9 mouse cellular contexts compared by ENCODE assay signal in the genomic region with DNA sequence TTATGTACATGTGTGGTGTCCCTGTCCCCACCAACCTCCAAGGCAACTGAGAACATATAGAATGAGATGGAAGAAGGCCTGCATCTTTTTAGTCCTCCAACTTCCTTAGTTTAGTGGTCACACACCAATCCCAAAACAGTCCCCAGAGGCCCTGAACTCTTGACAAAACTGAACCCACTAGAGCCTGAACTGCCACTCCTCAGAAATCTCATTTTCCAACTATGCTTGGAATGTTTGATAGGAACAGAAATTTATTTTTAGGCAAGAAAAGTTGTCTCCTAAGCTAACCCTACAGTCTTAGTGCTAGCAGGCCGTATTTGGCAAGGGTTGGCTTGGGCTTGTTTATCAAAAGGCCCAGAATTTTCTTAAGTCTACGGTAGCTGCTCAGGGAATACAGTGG. TPM values are rescaled to one million over a fixed set of nuclear protein-coding genes. Genes with fewer than 3 reads are reported as not detected.
DNase-seq lines count a peak whose midpoint lies in the region; ATAC-seq and TF ChIP-seq lines count a peak whose summit lies in the region.
"Had no signal": no experiment of that assay in that cellular context is flagged by ENCODE, and none has a peak within 500 bp of the region (broad histone marks: within the 10 kb centered on the region; RNA-seq: fewer than 3 reads in every experiment).

No protein-coding gene starts in this region.

- DNase-seq in heart, embryonic 10.5 days (ENCODE audit: low spot score) = no peak
- no peak for DNase-seq in heart, postnatal 36 days
- no peak for DNase-seq in liver, adult 2 months (ENCODE audit: extremely low read depth, low read depth, low spot score)
- no peak for DNase-seq in liver
- DNase-seq in liver, embryonic 13.5 days = no peak
- DNase-seq in ovary, postnatal 14 days (ENCODE audit: low spot score) = no peak
- no peak for DNase-seq in thymus, postnatal 14 days
- DNase-seq: cerebellum, postnatal 25 days had no signal

- peaks cover 70% of the 10 kb centered on the region for H3K79me2 ChIP-seq in liver, adult 2 months (ENCODE audit: control insufficient read depth, insufficient read depth, low read length)

- no peak overlapping the region for H3K4me3 ChIP-seq in heart, embryonic 10.5 days
- no peak overlapping the region for H3K4me3 ChIP-seq in liver, adult 2 months (ENCODE audit: insufficient read depth, low read depth, low read length)
- H3K4me3 ChIP-seq in embryonic facial prominence, embryonic 13.5 days = no peak overlapping the region
- H3K4me3 ChIP-seq in liver, embryonic 13.5 days (replicated peaks) = no peak overlapping the region

- no peaks in the 10 kb centered on the region for H3K27me3 ChIP-seq in heart, embryonic 10.5 days (ENCODE audit: insufficient read depth, poor library complexity, severe bottlenecking)
- no peaks in the 10 kb centered on the region for H3K27me3 ChIP-seq in liver, adult 2 months (ENCODE audit: control insufficient read depth, insufficient read depth, low read length)
- no peaks in the 10 kb centered on the region for H3K27me3 ChIP-seq in embryonic facial prominence, embryonic 13.5 days
- H3K27me3 ChIP-seq in liver, embryonic 13.5 days = no peaks in the 10 kb centered on the region

- TF ChIP-seq CTCF in liver, adult 2 months (IDR thresholded peaks at IDR 0.05; ENCODE audit: low read depth, low read length) = no peak

- no peak for ATAC-seq in embryonic facial prominence, embryonic 13.5 days (ENCODE audit: insufficient number of reproducible peaks, insufficient read depth, low FRiP score, low TSS enrichment, low read depth)
- ATAC-seq in liver, embryonic 13.5 days (ENCODE audit: low read depth) = no peak

- no peak overlapping the region for H3K4me2 ChIP-seq in embryonic facial prominence, embryonic 13.5 days
- H3K4me2 ChIP-seq in liver, embryonic 13.5 days = no peak overlapping the region

- 58% methylated on average over 2 of the region's 2 CpGs for WGBS in heart, embryonic 10.5 days
- 81% methylated on average over 2 of the region's 2 CpGs for WGBS in liver, adult 2 months
- 77% methylated on average over 2 of the region's 2 CpGs for WGBS in embryonic facial prominence, embryonic 13.5 days
- 80% methylated on average over 2 of the region's 2 CpGs for WGBS in liver, embryonic 13.5 days (ENCODE audit: insufficient replicate concordance)

- no peaks in the 10 kb centered on the region for H3K9me3 ChIP-seq in heart, embryonic 10.5 days
- no peaks in the 10 kb centered on the region for H3K9me3 ChIP-seq in embryonic facial prominence, embryonic 13.5 days
- H3K9me3 ChIP-seq in liver, embryonic 13.5 days (replicated peaks) = no peaks in the 10 kb centered on the region

- TF ChIP-seq POLR2A in liver, adult 2 months (IDR thresholded peaks at IDR 0.05; ENCODE audit: extremely low read depth, insufficient read depth, low read length) = no peak

- H3K36me3 ChIP-seq in heart, embryonic 10.5 days = peaks cover 26% of the 10 kb centered on the region
- H3K36me3 ChIP-seq in liver, adult 2 months (ENCODE audit: control insufficient read depth, insufficient read depth, low read length) = peaks cover 2% of the 10 kb centered on the region; the same call in 1 of the 2 replicates
- peaks cover 17% of the 10 kb centered on the region for H3K36me3 ChIP-seq in embryonic facial prominence, embryonic 13.5 days
- H3K36me3 ChIP-seq in liver, embryonic 13.5 days = peaks cover 59% of the 10 kb centered on the region

- H3K9ac ChIP-seq in liver, adult 2 months (ENCODE audit: low read depth, low read length) = no peak overlapping the region
- no peak overlapping the region for H3K9ac ChIP-seq in embryonic facial prominence, embryonic 13.5 days
- no peak overlapping the region for H3K9ac ChIP-seq in liver, embryonic 13.5 days

- H3K4me1 ChIP-seq in heart, embryonic 10.5 days = peaks cover 93% of the 10 kb centered on the region
- peaks cover 40% of the 10 kb centered on the region for H3K4me1 ChIP-seq in liver, adult 2 months (ENCODE audit: control insufficient read depth, insufficient read depth, low read length)
- H3K4me1 ChIP-seq in embryonic facial prominence, embryonic 13.5 days = peaks cover 90% of the 10 kb centered on the region
- peaks cover 100% of the 10 kb centered on the region for H3K4me1 ChIP-seq in liver, embryonic 13.5 days (replicated peaks)

- peak overlapping the region; percentile 81 for H3K27ac ChIP-seq in heart, embryonic 10.5 days
- peak overlapping the region; percentile 33; the same call in 1 of the 2 replicates for H3K27ac ChIP-seq in liver, adult 2 months (replicated peaks; ENCODE audit: insufficient read depth, low read depth, low read length)
- H3K27ac ChIP-seq in embryonic facial prominence, embryonic 13.5 days = peak overlapping the region; percentile 93
- peak overlapping the region; percentile 92 for H3K27ac ChIP-seq in liver, embryonic 13.5 days

- intact Hi-C loops in heart, postnatal 36 days (cut with DNase I) = no loop called here

RNA-seq across cellular contexts. Expression of a gene that starts 10.4 kb away (rescaled TPM):
- polyA plus RNA-seq in heart, embryonic 10.5 days (2016; fragmentation: Nextera tagmentation; extraction: Ambion mirVana) = 319 and 371 TPM in 2 replicates
- total RNA-seq in heart, postnatal 36 days (2021) = 10 to 100 TPM; 69.4 to 81.8 TPM
- 47.4 and 87.1 TPM in 2 replicates for total RNA-seq in liver, adult 2 months (2014; rRNA removed)
- 125 and 145 TPM in 2 replicates for polyA plus RNA-seq in liver, adult 2 months (2012; rRNA removed)
- polyA plus RNA-seq in embryonic facial prominence, embryonic 13.5 days (2015; fragmentation: Nextera tagmentation; extraction: Ambion mirVana) = 232 and 258 TPM in 2 replicates
- polyA plus RNA-seq in liver, embryonic 13.5 days (2015; fragmentation: Nextera tagmentation; extraction: Ambion mirVana) = 116 and 131 TPM in 2 replicates

RNA-seq across cellular contexts. Expression of a gene that starts 29.9 kb away (rescaled TPM):
- 289 and 329 TPM in 2 replicates for polyA plus RNA-seq in heart, embryonic 10.5 days (2016; fragmentation: Nextera tagmentation; extraction: Ambion mirVana)
- total RNA-seq in heart, postnatal 36 days (2021) = 100 to 1,000 TPM; 159 to 163 TPM
- 64.8 and 73.2 TPM in 2 replicates for total RNA-seq in liver, adult 2 months (2014; rRNA removed)
- polyA plus RNA-seq in liver, adult 2 months (2012; rRNA removed) = 86.3 and 91.2 TPM in 2 replicates
- polyA plus RNA-seq in embryonic facial prominence, embryonic 13.5 days (2015; fragmentation: Nextera tagmentation; extraction: Ambion mirVana) = 453 and 455 TPM in 2 replicates
- polyA plus RNA-seq in liver, embryonic 13.5 days (2015; fragmentation: Nextera tagmentation; extraction: Ambion mirVana) = 294 and 308 TPM in 2 replicates

RNA-seq across cellular contexts. Expression of a gene that starts 30.1 kb away (rescaled TPM):
- 9.9 and 14.3 TPM in 2 replicates for polyA plus RNA-seq in heart, embryonic 10.5 days (2016; fragmentation: Nextera tagmentation; extraction: Ambion mirVana)
- under 1 TPM; 0.61 to 0.81 TPM for total RNA-seq in heart, postnatal 36 days (2021)
- total RNA-seq in liver, adult 2 months (2014; rRNA removed) = 0.18 and 0.54 TPM in 2 replicates
- 1.2 and 1.5 TPM in 2 replicates for polyA plus RNA-seq in liver, adult 2 months (2012; rRNA removed)
- polyA plus RNA-seq in embryonic facial prominence, embryonic 13.5 days (2015; fragmentation: Nextera tagmentation; extraction: Ambion mirVana) = 7.7 and 9.9 TPM in 2 replicates
- 27.4 and 29.1 TPM in 2 replicates for polyA plus RNA-seq in liver, embryonic 13.5 days (2015; fragmentation: Nextera tagmentation; extraction: Ambion mirVana)

Comparison
In these comparisons a context has a peak if more than half of its experiments do, and no peak if none do; other contexts are left out.
1. H3K27ac ChIP-seq: peak in every context shown above with its lines; median percentile 93 in embryonic facial prominence, embryonic 13.5 days; 92 in liver, embryonic 13.5 days; 81 in heart, embryonic 10.5 days; 33 in liver, adult 2 months.